19 mouse cellular contexts compared by ENCODE assay signal in genomic region chr1:73855306-73855705, GRCm38 (mm10).
"Had no signal": no experiment of that assay in that cellular context is flagged by ENCODE, and none has a peak within 500 bp of the region (broad histone marks: within the 10 kb centered on the region; RNA-seq: fewer than 3 reads in every experiment).

No protein-coding gene starts in this region.

- H3K27ac ChIP-seq: midbrain, embryonic 10.5 days; midbrain, embryonic 12.5 days; neural tube, embryonic 13.5 days; neural tube, embryonic 15.5 days had no signal

- H3K27me3 ChIP-seq: neural tube, embryonic 13.5 days; neural tube, embryonic 15.5 days had no signal

- ATAC-seq: midbrain, embryonic 16.5 days had no signal

- H3K9me3 ChIP-seq: midbrain, embryonic 10.5 days; midbrain, embryonic 12.5 days; neural tube, embryonic 13.5 days; neural tube, embryonic 15.5 days had no signal

- DNase-seq: lung, adult 18-20 months; lung, embryonic 14.5 days; lung, postnatal 10 days; lung, postnatal 4 days; midbrain, embryonic 14.5 days; retina, postnatal 1 day; right cerebral cortex, adult 18-20 months; right cerebral cortex, postnatal 25 days; right cerebral cortex, postnatal 4 days; spleen, adult 18-20 months; thymus, adult 18-20 months; thymus, postnatal 14 days; thymus, postnatal 36 days had no signal

- H3K9ac ChIP-seq: lung, embryonic 14.5 days; midbrain, embryonic 12.5 days; neural tube, embryonic 13.5 days; neural tube, embryonic 15.5 days had no signal

- H3K4me2 ChIP-seq: lung, embryonic 14.5 days; midbrain, embryonic 12.5 days; neural tube, embryonic 13.5 days; neural tube, embryonic 15.5 days had no signal

- H3K4me3 ChIP-seq: midbrain, embryonic 10.5 days; midbrain, embryonic 12.5 days; myocyte; neural tube, embryonic 13.5 days; neural tube, embryonic 15.5 days had no signal

- H3K36me3 ChIP-seq: midbrain, embryonic 10.5 days; midbrain, embryonic 12.5 days; neural tube, embryonic 13.5 days; neural tube, embryonic 15.5 days had no signal
